Mouse (Mus musculus) cerebellum, adult 2 months (tissue): ENCODE data around the gene Rps5. TPM values are rescaled to one million over a fixed set of nuclear protein-coding genes. Genes with fewer than 3 reads are reported as not detected.

ENCODE experiments used
- DNase-seq, 2 experiments: peaks; one replicate each; pipeline ENCODE4 v3.0.0; 2021
- H3K27ac ChIP-seq: fragments of 200-500 bp; 2 replicates; pipeline ENCODE4 v1.5.1; 2012; ENCODE audit warnings: low read length, control low read depth, inconsistent platforms; ENCODE audit not compliant: insufficient read depth
- H3K27me3 ChIP-seq: fragments of 200-500 bp; 2 replicates; pipeline ENCODE4 v1.6.1; 2012; ENCODE audit warnings: inconsistent platforms, mild to moderate bottlenecking, low read length, moderate library complexity; ENCODE audit not compliant: control insufficient read depth, insufficient read depth
- H3K4me1 ChIP-seq: fragments of 200-500 bp; 2 replicates; pipeline ENCODE4 v1.6.1; 2011; ENCODE audit warnings: low read length; ENCODE audit not compliant: control insufficient read depth, insufficient read depth
- H3K4me3 ChIP-seq: fragments of 200-500 bp; replicated peaks from 2 replicates; pipeline ENCODE3; 2011; ENCODE audit warnings: mild to moderate bottlenecking, low read depth, low read length, control low read depth; ENCODE audit not compliant: insufficient read depth
- CTCF ChIP-seq: fragments of 200-500 bp; IDR thresholded peaks from 2 replicates; pipeline ENCODE4 v1.5.1; 2011; ENCODE audit warnings: low read depth, mild to moderate bottlenecking, control low read depth, low read length, moderate library complexity, borderline replicate concordance; ENCODE audit not compliant: insufficient read depth
- POLR2A ChIP-seq: fragments of 200-500 bp; IDR thresholded peaks from 2 replicates; pipeline ENCODE4 v1.6.1; 2011; ENCODE audit warnings: low read length, control low read depth, borderline replicate concordance; ENCODE audit not compliant: insufficient read depth
- WGBS: fragments of 180-500 bp; shearing (Covaris S2); methylation state at CpG from one replicate; pipeline ENCODE4 v1.1.7; 2018; 5-methylcytosine and 5-hydroxymethylcytosine counted together
- polyA plus RNA-seq: library from polyadenylated mRNA; depleted of rRNA; stranded (reverse); fragments of >200 nt; gene quantifications from 2 replicates; pipeline ENCODE4 v1.2.3, GENCODE M21; 2012

Gene Rps5
- polyA plus RNA-seq, 1 experiment, result 700 TPM

GRCm38 (mm10) chr7:12890928-12891327 lies 31.2 kb upstream of the Rps5 start:
- 93% methylated on average over 14 of the region's 14 CpGs for WGBS
- no peak overlapping the region for H3K27ac ChIP-seq
- no peak for TF ChIP-seq CTCF
- no peak for TF ChIP-seq POLR2A
- no peaks in the 10 kb centered on the region for H3K27me3 ChIP-seq
- no peak for DNase-seq
- H3K4me1 ChIP-seq, result no peaks in the 10 kb centered on the region; the same call in 1 of the 2 replicates
- H3K4me3 ChIP-seq, result no peak overlapping the region

DNA sequence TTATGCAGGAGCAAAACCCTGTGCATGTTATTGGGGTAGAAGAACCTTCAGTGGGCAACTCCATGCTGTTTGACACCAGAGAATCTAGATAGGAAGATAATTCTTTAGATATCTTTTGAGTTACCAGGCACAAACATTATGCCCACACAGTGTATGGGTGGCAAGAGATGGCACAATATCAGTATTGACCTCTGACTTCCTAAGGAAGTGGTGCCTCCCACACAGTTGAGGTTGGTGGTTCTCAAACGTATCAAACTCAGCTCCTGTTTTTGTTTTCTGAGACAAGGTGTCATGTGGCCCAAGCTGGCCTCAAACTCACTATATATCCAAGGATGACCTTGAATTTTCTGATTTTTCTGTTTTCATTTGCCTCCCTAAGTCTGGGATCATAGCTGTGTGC lies 30.8 kb upstream of the Rps5 start:
- H3K4me1 ChIP-seq, result no peaks in the 10 kb centered on the region; the same call in 1 of the 2 replicates
- no peaks in the 10 kb centered on the region for H3K27me3 ChIP-seq
- 88% methylated on average over 1 of the region's 1 CpGs for WGBS
- TF ChIP-seq POLR2A, result no peak
- no peak for TF ChIP-seq CTCF
- H3K27ac ChIP-seq, result no peak overlapping the region
- DNase-seq, result no peak
- no peak overlapping the region for H3K4me3 ChIP-seq

GRCm38 (mm10) chr7:12897655-12898410 lies 24.3 kb upstream of the Rps5 start, which contains the start of gene Zscan22:
Gene Zscan22, plus strand, starts transcription at chr7:12897815.
- TF ChIP-seq CTCF (no peak), POLR2A (peak; percentile 58; the same call in 1 of the 2 replicates)
- Histone ChIP-seq H3K4me3 (peak within 1 kb of the TSS; percentile 95), H3K27ac (no peak within 1 kb of the TSS), H3K4me1 (peaks cover 3% of the 10 kb centered on the region; the same call in 1 of the 2 replicates), H3K27me3 (no peaks in the 10 kb centered on the region)
- peak; percentile 93 to 96 for DNase-seq
- 4% methylated on average over 36 of the region's 36 CpGs for WGBS

- Histone ChIP-seq H3K4me3 (no peak overlapping the region), H3K27ac (no peak overlapping the region), H3K27me3 (no peaks in the 10 kb centered on the region), H3K4me1 (peaks cover 3% of the 10 kb centered on the region; the same call in 1 of the 2 replicates)
- no peak for DNase-seq
- TF ChIP-seq POLR2A, result no peak
- WGBS, result 82% methylated on average over 5 of the region's 5 CpGs
Observed at GRCm38 (mm10) chr7:12901517-12901916, 20.6 kb upstream of the Rps5 start.

DNA sequence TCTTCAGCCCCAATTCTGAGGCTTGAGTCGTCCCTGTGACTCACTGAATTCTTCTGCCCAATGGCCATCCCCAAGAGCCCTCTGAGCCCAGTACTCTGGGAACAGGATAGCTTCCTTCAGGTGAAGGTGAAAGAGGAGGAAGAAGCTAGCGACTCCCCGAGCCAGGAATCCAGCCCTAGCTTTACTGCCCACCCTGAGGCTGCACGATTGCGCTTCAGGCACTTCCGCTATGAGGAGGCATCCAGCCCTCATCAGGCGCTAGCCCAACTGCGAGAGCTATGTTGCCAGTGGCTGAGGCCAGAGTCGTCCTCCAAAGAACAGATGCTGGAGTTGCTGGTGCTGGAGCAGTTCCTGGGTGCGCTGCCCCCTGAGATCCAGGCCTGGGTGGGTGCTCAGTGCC lies 18.5 kb upstream of the Rps5 start:
- Histone ChIP-seq H3K27ac (no peak overlapping the region), H3K4me1 (peaks cover 3% of the 10 kb centered on the region; the same call in 1 of the 2 replicates), H3K4me3 (no peak overlapping the region), H3K27me3 (no peaks in the 10 kb centered on the region)
- no peak for TF ChIP-seq POLR2A
- TF ChIP-seq CTCF, result no peak
- 40% methylated on average over 10 of the region's 10 CpGs for WGBS
- DNase-seq, result no peak

- Histone ChIP-seq H3K4me1 (0 out of 2 replicates have a peak, but pooled peaks cover 3% of the 10 kb centered on the region), H3K4me3 (no peak overlapping the region), H3K27ac (no peak overlapping the region), H3K27me3 (no peaks in the 10 kb centered on the region)
- 43% methylated on average over 1 of the region's 1 CpGs for WGBS
- no peak for DNase-seq
- no peak for TF ChIP-seq CTCF
- TF ChIP-seq POLR2A, result no peak
Observed at GRCm38 (mm10) chr7:12905146-12905545, 16.9 kb upstream of the Rps5 start.

DNA sequence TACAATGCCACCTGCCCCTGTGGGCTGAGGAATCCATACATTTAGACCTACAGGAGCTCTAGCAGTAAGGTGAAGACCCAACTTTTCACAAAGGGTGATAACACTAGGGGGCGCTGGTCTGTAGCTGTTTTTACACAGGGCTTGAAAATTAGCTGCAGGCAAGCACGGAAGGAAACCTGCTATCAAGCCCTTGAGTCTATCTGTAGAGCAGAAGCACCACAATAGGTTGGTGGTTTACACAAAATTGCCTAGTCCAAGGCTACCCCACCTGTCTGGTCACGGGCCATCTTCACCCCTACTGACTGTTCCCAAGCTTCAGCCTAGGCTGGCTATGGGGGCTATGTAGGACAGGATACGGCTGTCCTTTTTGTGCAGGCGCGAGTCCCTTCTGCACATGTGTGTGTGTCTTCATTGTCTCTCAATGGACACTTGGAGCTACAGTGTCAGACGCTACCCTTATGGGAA lies 12.6 kb upstream of the Rps5 start:
- H3K27ac ChIP-seq, result peak overlapping the region; percentile 21; the same call in 1 of the 2 replicates
- no peaks in the 10 kb centered on the region for H3K4me1 ChIP-seq
- peak overlapping the region; percentile 25 for H3K4me3 ChIP-seq
- WGBS, result 23% methylated on average over 7 of the region's 7 CpGs
- DNase-seq, result peak; percentile 76 to 83
- no peaks in the 10 kb centered on the region for H3K27me3 ChIP-seq
- TF ChIP-seq CTCF (peak; percentile 57; the same call in 1 of the 2 replicates), POLR2A (no peak)

GRCm38 (mm10) chr7:12910181-12910668 lies 11.9 kb upstream of the Rps5 start:
- no peak for TF ChIP-seq CTCF
- peak; percentile 37; the same call in 1 of the 2 replicates for TF ChIP-seq POLR2A
- Histone ChIP-seq H3K27ac (peak overlapping the region; percentile 83), H3K4me1 (no peaks in the 10 kb centered on the region), H3K27me3 (no peaks in the 10 kb centered on the region), H3K4me3 (peak overlapping the region; percentile 75)
- 10% methylated on average over 19 of the region's 19 CpGs for WGBS
- peak; percentile 67 to 75 for DNase-seq
